Mouse (Mus musculus): Measurements from ENCODE around the gene Avil.

Gene Avil

DNA sequence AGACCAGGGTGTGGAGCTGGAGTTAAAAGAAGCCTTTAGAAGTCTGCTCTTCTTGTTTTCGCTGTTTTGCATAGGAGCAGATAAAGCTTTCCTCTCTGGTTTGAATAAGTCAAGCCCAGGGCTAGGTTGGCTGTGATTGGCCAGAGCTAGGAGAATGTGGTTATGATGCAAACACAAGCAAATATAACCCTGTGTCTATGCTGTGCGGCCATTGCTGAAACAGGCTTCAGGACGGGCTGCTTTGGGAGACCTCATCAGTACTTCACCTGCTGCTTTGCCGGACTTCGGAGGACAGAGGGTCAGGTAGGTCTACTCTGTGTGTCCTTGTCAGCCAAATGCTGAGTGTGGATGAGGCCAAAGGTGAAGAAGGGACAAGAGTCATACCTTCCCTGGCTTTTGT lies at the start of gene Avil:
Gene Avil, plus strand, starts transcription at position 181 of the 400 bp plus-strand sequence.
- no peak for DNase-seq (ENCODE audit: low read depth, low spot score)

DNA sequence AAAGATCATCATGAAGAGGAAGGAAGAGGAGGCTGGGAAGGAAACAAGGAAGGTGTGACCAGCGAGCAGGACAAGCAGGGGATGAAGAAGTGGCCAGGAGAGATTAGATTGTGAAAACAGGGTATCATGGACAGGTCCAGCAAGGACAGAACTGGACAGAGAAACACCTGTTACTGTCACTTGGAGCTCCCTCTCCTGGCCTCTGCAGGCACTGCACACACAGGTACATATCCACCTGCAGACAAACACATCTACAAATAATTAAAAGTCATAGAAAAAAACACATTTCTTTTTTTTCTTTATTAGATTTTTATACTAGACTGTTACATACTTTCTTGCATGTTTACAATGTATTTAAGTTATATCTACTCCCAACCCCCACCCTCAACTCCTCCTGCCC lies 48.1 kb upstream of the Avil start:
- no peak for DNase-seq (ENCODE audit: low read depth, low spot score)

DNA sequence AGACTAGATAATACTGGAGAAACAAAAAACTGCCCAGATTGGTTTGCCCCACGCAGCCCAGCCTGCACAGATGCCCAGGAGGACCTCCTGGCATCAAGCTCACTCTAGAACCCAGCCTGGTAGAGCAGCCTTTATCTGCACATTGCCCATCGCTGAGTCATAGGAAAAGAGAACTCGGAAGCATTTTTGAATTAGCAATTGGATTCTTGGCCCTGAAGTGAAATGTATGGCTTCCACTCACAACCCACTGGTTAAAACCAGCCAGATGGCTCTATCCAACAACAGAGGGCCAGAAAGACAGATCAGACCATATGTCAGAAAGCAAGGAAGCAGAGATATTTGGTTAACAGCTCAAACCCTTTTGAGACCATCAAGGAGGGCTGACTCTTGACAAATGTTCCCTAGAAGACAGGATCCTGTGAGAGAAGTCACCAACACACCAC lies 47.5 kb upstream of the Avil start:
- no peak for DNase-seq (ENCODE audit: low read depth, low spot score)

DNA sequence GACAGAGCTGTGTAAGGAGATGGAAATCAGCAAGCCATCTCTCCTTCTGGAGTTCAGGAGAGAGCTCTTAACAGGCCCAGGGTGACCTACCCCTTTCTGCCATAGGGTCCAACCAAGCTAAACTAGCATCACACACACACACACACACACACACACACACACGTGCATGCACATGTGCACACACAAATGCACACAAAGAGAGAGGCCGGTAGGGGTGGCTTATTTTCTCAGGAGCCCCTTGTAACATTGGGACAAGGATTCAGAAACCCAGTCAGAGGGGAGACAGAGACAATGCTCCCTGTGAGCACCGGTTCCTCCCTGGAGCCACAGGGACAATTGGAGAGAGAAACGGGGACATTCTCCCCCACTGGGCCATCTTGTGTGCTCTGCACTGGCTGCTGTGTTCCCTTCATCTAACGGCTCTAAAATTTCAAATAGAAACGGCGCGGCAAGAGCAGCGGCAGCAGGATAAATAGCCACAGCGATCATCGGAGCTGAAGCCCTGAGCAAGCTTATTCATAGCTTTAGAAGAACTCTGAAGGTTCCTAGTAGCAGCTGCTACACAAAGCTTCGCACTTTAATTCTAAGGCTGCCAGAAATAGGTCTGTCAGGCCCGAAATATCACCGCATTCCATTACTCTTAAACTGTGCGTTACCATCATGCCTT lies 43.7 kb upstream of the Avil start:
- DNase-seq (ENCODE audit: low read depth, low spot score), result no peak

DNA sequence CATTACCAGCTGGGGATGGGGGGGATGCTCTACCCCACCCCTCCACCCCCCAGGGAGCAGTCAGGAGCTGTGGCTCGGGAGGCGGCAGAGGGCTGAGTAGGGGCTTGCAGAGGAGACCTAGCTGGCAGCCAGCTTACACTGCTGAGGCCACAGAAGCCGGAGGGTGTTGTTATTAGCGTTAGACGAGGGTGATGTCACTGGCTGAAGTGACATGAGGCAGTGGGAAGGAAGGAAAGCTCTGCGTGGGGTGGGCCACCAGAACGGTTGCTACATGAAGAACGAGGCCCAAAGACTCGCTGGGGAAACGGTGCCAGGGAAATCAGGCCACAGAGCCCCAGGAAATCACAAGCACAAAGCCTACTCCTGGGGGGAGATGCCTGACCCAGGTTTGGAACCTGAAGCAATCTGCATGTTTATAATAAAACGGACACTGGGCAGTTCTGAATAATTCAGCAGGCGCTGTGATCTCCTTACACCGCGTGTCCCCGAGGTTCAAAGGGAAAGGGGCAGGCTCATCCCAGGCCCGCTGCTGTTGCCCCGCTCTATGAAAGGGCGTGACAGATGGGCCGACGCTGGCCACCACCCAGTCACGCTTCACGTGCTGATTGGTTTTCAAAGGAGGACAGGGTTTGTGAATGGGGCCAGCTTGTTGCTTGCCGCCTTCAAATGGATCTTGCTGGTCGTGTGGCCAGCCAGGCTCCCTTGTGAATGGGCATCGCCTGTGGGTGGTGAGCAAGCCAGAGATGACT lies 43.0 kb upstream of the Avil start:
- DNase-seq (ENCODE audit: low read depth, low spot score), result no peak

DNA sequence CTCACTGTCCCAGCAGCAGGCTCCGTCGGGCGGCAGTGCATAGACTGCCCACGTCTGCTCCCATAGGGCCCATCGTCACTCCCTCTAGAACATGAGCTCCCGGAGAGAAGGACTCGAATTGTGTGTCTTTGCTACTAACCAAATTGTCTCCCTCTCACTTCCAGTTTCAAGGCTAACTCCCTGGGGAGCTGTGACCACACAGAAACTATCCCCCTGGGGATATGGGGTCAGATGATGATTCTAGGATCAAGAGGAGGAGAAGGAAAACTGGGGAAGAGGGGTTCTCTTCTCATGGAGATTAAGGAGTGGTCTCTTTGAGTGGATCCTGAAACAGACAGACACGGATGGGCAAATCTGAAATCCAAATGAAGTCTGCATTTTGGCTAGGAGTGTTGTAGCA lies 40.0 kb upstream of the Avil start:
- DNase-seq (ENCODE audit: low read depth, low spot score), result no peak

DNA sequence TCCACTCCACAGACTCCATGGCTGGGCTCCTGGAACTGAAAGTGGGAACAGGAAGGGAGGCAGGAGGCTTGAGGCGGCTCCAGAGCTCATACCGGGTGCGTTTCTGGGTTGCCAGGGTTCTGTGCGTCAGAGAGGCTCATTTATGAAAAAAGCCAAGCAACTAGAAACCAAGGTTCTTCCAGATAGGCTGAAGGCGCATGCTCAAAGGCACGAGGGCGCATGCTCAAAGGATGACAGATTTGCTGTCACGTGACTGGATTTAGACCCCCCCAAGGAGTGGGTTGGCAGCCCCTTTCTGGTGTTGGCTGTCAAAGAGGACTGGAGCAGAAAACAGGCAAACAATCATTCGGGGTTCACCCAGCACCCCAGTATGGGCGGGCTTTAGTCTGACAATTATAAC lies 38.8 kb upstream of the Avil start:
- DNase-seq (ENCODE audit: low read depth, low spot score), result no peak

DNA sequence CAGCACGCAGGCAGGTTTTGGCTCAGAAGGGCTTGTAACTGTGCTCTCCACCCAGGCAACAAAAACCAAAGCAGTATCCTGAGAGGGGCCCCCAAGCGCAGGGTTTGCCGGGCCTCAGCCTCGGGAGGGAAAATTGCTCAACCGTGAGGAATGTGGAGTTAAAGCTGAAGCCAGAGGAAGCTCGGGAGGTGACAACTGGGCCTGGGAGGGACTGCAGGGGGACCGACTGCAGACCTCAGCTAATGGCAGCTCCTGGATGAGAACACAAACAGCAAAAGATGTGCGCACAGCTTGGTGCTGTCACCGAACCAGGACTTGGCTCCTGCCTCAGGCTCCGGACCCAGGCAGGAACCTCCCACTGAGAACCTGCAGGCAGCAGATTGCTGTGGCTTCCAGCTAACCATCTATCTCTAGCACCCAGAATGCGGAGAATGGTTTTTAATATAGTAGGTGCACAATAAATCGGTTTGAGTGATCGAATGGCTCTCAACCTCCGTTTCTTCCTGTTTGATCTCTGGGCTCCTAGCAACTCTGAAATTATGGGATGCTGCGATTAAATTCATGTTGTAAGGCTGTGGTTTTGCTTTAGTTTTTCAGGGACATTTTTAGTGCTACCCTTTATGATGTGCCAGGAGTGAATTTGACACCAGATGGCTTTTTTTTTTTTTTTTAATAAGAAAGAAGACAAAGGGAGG lies 38.1 kb upstream of the Avil start:
- no peak for DNase-seq (ENCODE audit: low read depth, low spot score)

DNA sequence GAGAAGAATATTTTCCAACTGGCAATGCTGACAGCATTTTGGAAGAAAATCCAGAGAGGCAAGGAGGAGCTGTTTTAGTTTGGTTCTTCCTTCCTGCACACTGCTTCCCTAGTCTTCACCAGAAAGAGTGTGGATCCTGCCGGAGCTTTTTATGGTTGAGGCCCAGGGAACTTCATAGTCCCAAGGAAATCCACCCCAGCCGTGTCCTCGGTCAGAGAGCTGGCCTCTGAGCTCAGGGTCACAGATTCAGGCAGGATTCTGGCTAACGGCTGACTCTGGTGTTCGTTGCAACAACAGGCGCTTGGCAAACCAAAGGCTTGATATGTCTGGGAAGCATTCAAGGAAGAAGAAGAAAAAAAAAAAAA lies 37.6 kb upstream of the Avil start:
- no peak for DNase-seq (ENCODE audit: low read depth, low spot score)

DNA sequence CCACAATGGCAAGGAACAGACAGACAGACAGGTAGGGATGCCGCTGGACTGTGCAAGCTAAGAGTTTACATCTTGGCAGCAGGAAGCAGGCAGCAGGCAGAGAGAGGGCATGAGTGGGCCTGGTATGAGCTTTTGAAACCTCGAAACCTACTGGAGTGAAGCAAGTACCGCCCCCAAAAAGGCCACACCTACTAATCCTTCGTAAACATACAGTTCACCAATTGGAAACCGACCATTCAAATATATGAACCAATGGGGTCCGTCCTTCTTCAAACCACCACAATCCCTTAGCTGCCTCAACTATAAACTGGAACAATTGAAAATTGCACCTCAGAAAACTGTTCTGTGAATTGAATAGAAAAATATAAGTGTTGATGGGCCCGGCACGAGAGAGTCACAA lies 36.7 kb upstream of the Avil start:
- DNase-seq (ENCODE audit: low read depth, low spot score), result no peak

DNA sequence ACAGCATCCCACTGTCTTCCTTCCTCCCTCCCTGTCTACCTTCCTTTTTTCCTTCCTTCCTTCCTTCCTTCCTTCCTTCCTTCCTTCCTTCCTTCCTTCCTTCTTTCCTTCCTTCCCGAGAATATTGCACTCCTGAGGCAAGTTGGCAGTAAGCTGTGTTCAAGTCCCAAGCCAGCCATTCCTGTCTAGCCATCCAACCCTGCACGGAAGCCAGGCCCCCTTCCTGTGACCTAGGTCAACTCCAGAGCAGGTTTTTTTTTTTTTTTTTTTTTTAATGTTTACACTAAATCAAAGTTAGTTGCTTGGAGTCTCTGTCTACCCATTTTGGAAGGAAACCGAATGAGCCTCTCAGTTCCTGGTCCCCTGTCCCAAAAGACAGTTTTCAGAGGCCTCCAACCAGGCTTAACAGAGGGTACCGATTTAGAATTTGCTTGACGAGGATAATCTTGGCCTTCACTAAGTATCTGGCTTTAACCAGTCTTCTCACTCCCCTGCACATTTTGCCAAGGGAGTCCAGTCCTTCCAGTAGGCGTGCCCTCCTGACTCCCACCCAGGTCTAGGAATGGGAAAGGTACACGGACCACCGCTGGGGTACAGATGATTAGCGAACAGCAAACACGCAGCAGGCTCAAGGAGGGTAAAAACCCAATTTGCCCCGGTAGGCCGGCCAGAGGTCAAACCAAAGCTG lies 29.0 kb upstream of the Avil start:
- DNase-seq (ENCODE audit: low read depth, low spot score), result no peak

DNA sequence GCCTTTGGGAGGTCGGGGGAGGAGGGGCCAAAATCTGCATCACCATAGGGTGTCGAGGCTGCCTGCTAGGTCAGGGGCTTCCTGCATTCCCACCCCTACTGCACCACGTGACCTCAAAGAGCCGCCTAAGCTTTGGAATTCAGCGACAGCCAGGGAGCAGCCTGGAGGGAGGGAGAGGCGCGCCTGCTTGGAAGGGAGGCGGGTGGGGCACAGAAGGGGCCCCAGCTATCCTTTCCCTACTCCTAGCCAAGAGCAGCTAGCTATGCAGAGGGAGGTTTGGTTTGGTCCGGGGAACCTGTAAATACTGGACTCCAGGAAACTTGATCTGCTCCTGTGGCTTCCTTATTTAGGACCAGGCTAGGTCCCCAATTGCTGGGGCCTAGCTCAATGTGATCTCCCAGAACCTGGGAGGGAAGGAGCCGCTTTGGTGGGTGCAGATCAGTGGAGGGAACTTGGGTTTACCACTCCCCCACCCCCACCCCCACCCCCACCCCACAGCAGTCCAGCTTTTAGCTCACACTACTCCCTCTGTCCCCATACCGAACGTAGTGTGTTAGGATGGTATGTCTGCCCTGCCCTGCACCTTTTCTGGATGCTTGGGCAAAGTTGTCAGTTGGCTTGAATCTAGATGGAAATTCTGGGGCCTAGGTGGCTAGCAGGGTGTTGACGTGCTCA lies 28.3 kb upstream of the Avil start:
- peak; percentile 85 for DNase-seq (ENCODE audit: low read depth, low spot score)

DNA sequence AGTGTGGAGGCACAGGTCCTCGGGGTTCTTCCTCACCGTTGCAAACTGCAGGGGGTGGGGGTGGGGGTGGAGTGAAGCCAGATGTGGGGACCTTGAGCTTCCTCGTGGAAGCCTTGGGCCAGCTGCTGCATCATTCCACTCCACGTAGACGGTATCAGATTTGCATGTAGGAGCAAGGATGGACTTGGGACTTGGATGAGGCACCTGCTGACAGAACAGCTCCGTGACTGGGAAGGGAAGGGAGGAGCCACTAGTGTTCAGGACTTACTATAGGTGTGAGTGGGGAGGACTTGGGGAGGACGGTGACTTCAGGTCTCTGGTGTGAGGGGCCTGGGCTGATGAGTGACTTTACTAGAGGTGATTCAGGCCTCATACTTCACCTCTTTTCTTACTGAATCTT lies 27.5 kb upstream of the Avil start:
- no peak for DNase-seq (ENCODE audit: low read depth, low spot score)

DNA sequence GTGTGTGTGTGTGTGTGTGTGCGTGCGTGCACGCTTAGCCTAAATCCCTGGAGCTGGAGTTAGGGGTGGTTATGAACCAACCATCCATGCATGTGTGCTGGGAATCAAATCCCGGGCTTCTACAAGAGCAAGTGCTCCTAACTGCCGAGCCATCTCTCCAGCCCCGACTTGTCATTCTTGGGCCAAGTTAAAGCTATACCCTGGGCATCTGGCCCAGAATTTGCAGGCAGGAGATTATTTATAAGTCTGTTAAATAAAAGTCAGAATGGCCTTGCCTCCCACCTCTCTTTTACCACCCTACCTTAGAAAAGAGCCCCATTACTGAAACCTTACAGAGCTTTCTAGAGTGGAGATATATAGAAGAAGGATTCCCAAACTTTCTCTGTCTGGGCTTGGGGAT lies 24.8 kb upstream of the Avil start:
- no peak for DNase-seq (ENCODE audit: low read depth, low spot score)

DNA sequence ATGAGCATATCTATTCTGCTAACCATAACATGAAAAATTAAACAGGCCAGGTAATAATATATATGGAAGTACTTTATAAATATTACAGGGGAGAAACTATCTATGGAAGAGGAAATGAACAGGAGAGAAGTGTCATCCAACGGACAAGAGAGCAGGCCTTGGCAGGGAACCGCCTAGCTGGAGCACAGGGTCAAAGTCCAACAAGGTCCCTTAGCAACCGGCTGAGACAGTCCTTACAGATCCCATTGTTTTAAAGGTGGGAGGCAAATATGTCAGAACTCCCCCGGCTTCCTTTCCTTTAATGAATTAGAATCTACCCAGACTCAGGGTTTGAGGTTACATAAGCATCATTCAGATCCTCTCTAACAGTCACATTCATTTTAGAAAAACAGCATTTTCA lies 23.4 kb upstream of the Avil start:
- DNase-seq (ENCODE audit: low read depth, low spot score), result no peak

DNA sequence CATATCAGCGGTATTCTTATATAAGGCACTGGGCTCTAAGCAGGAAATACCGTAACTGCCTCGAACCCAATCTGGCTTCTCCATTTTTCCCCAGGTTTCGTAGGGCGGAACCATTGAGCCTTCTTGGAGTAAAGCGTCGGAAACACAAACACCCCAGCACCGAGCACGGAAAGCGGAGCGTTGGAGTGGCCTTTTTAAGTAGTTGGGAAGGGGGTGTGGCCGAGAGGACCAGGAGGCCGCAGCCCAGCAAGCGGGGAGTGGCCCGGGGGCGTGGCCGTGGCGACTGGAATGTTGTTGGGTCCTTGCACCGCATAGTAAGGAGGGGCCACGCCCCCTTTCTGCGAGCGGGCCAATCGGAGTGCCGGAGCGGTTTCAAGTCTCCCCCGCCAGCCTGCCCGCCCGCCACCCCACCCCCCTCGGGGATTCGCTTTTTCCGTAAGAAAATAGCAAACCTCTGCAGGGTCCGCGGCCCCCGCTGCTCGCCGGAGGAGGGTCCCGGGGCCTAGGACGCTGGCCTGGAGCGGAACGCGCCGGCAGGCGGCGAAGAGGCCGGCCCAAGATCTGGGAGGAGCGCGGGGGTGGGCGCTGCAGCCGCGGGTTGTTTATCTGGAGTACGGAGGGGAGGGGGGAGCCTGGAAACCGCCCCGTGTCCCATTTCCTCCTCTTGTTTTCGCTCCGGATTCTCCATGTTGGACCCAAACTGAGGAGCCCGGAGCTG lies 22.1 kb upstream of the Avil start, which contains the start of gene Ctdsp2:
Gene Ctdsp2, plus strand, starts transcription at position 441 of the 718 bp plus-strand sequence.
- DNase-seq (ENCODE audit: low read depth, low spot score), result peak; percentile 99

DNA sequence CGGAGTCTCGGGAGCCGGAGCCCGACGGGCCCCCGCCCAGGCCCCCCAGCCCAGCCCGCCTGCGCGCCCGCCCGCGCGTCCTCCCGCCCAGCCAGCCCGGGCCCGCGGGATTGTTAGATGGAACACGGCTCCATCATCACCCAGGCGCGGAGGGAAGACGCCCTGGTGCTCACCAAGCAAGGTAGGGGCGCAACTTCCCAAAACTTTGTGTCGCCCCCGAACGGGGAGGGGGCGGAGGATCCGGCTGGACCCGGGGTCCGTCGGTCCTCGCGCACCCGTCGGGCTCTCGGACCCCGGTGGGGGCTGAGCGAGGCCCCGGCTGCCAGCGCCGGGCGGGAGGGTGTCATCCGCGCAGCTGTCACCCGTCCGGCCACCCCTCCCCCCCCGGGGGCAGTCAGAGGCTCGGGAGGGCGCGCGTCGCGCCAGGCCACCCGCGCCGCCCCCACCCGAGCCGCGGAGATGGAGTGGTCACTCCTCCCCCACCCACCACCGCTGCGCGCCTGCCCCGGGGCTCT lies 21.3 kb upstream of the Avil start:
- no peak for DNase-seq (ENCODE audit: low read depth, low spot score)

DNA sequence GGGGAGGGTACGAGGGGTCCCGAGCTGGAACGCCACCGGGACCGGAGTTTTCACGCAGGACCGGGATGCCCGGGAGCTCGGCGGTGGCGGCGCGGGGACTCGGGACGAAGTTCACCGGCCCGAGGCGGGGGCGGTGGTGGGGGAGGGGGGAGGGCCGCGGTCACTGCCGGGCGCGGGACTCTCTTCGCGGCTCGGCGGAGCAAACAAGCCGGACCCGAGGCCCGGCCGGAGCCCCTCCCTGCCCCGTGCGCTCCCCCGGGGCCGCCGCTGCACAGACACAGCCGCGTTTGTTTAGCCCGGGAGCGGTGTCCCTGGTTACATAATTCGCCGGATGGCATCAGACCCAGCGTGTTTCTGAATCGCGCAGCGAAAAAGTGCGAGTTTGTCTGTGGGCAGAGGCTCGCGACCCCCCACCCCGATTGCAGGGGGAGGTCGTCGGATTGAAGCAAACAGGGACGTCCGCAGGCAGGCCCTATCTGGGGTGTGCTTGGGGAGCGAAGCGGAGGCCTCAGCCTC lies 20.8 kb upstream of the Avil start:
- DNase-seq (ENCODE audit: low read depth, low spot score), result no peak

DNA sequence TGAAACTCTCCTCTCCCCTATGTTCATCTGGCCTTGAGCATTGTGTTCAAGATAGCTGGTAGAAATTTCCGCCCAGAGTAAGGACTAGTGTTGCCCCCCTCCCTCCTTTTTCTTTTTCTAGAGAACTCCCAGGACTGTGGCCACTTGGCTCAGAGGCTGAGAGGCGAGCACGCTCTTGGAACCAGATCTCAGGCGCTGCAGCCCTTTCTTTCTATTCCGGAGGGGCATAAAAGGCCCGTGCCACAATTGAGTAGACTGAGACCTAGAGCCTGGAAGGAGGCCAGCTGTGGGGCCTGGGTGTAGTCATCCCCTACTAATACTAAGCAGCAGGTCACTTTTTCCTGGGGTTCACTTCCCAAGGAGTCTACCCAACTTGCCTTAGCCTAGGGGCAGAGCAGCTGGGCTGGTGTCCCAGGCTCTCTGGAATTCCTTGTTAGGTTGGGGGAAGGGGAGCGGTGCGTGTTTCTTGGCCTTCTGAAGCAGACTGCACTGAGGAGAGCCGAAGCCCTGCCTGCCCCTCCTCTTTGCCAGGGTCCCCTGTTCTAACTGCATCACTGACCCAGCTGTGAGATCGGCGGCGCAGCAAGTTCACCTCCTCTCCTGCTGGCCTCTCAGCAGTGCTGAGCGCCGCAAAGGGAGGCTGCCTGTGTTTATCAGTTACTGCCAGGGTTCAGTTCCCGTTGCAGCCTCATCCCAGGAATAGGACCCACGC lies 20.1 kb upstream of the Avil start:
- peak; percentile 62 for DNase-seq (ENCODE audit: low read depth, low spot score)

Data from forelimb bud, embryonic 11.5 days (tissue).